ENCODE assay signal across 11 mouse cellular contexts in genomic region chr1:43403341-43403740, GRCm38 (mm10). TPM values are rescaled to one million over a fixed set of nuclear protein-coding genes. Genes with fewer than 3 reads are reported as not detected.
DNase-seq lines count a peak whose midpoint lies in the region; ATAC-seq and TF ChIP-seq lines count a peak whose summit lies in the region.
"Had no signal": no experiment of that assay in that cellular context is flagged by ENCODE, and none has a peak within 500 bp of the region (broad histone marks: within the 10 kb centered on the region; RNA-seq: fewer than 3 reads in every experiment).

No protein-coding gene starts in this region.

- H3K9ac ChIP-seq in liver, postnatal 0 days (replicated peaks): no peak overlapping the region
- no peak overlapping the region for H3K9ac ChIP-seq in liver, embryonic 11.5 days (ENCODE audit: low read depth, low read length)
- H3K9ac ChIP-seq: embryonic facial prominence, embryonic 12.5 days; forebrain, postnatal 0 days; kidney, embryonic 15.5 days had no signal

- peaks cover 9% of the 10 kb centered on the region; the same call in 1 of the 2 replicates for H3K4me1 ChIP-seq in liver, postnatal 0 days (ENCODE audit: insufficient read depth)
- H3K4me1 ChIP-seq in liver, embryonic 11.5 days (replicated peaks; ENCODE audit: control insufficient read depth, insufficient read depth, low read length): peaks cover 30% of the 10 kb centered on the region
- peaks cover 16% of the 10 kb centered on the region for H3K4me1 ChIP-seq in thymus, adult 2 months (replicated peaks; ENCODE audit: control insufficient read depth, insufficient read depth, low read length)
- H3K4me1 ChIP-seq: embryonic facial prominence, embryonic 12.5 days had no signal

- no peak overlapping the region for H3K4me3 ChIP-seq in liver, postnatal 0 days (ENCODE audit: low read depth, low read length)
- H3K4me3 ChIP-seq in liver, embryonic 11.5 days (ENCODE audit: low read depth, low read length): no peak overlapping the region
- no peak overlapping the region for H3K4me3 ChIP-seq in thymus, adult 2 months (ENCODE audit: control insufficient read depth, insufficient read depth, low read length)
- H3K4me3 ChIP-seq: embryonic facial prominence, embryonic 12.5 days; kidney, embryonic 15.5 days had no signal

- H3K4me2 ChIP-seq in liver, postnatal 0 days (ENCODE audit: low read depth, low read length): no peak overlapping the region
- H3K4me2 ChIP-seq in liver, embryonic 11.5 days: no peak overlapping the region
- H3K4me2 ChIP-seq: embryonic facial prominence, embryonic 12.5 days; kidney, embryonic 15.5 days had no signal

- H3K27ac ChIP-seq in liver, postnatal 0 days (ENCODE audit: low read depth): no peak overlapping the region
- H3K27ac ChIP-seq in liver, embryonic 11.5 days (ENCODE audit: low read depth, low read length): no peak overlapping the region
- peak overlapping the region; percentile 99 for H3K27ac ChIP-seq in thymus, adult 2 months (ENCODE audit: control insufficient read depth, insufficient read depth, low read length)
- H3K27ac ChIP-seq: embryonic facial prominence, embryonic 12.5 days; kidney, embryonic 15.5 days had no signal

- ATAC-seq in liver, postnatal 0 days: peak; percentile 84
- ATAC-seq in liver, embryonic 11.5 days (replicated peaks; ENCODE audit: low FRiP score): no peak
- ATAC-seq: forebrain, postnatal 0 days had no signal

- TF ChIP-seq POLR2A in thymus, adult 2 months (IDR thresholded peaks at IDR 0.05; ENCODE audit: control insufficient read depth, extremely low read depth, insufficient read depth, low read length, poor library complexity): no peak

- peak; percentile 42 for TF ChIP-seq CTCF in liver, postnatal 0 days (IDR thresholded peaks at IDR 0.05; ENCODE audit: low read depth)
- no peak for TF ChIP-seq CTCF in thymus, adult 2 months (IDR thresholded peaks at IDR 0.05; ENCODE audit: borderline replicate concordance, control insufficient read depth, extremely low read depth, insufficient read depth, low read length, poor library complexity)

- no peaks in the 10 kb centered on the region for H3K36me3 ChIP-seq in liver, postnatal 0 days (replicated peaks; ENCODE audit: insufficient read depth, low read length)
- no peaks in the 10 kb centered on the region for H3K36me3 ChIP-seq in liver, embryonic 11.5 days (ENCODE audit: control insufficient read depth, insufficient read depth, low read length)
- H3K36me3 ChIP-seq in thymus, adult 2 months (ENCODE audit: control insufficient read depth, insufficient read depth, low read length): no peaks in the 10 kb centered on the region
- H3K36me3 ChIP-seq: embryonic facial prominence, embryonic 12.5 days; kidney, embryonic 15.5 days had no signal

- no peaks in the 10 kb centered on the region for H3K27me3 ChIP-seq in liver, postnatal 0 days (ENCODE audit: insufficient read depth, low read length)
- H3K27me3 ChIP-seq in liver, embryonic 11.5 days (replicated peaks; ENCODE audit: control insufficient read depth, insufficient read depth, low read length): no peaks in the 10 kb centered on the region
- H3K27me3 ChIP-seq in thymus, adult 2 months (ENCODE audit: control insufficient read depth, insufficient read depth, low read length): no peaks in the 10 kb centered on the region
- H3K27me3 ChIP-seq: embryonic facial prominence, embryonic 12.5 days; kidney, embryonic 15.5 days had no signal

- peak; percentile 38 for DNase-seq in gastrocnemius, postnatal 14 days
- no peak for DNase-seq in gastrocnemius, postnatal 36 days
- DNase-seq in liver, postnatal 0 days: peak; percentile 49
- no peak for DNase-seq in liver, embryonic 11.5 days (ENCODE audit: low spot score)
- DNase-seq in T-cell, adult 2 months (ENCODE audit: low spot score): peak; percentile 78
- peak; percentile 77 for DNase-seq in thymus, adult 2 months
- no peak for DNase-seq in cerebellum, adult 9-11 months
- no peak for DNase-seq in right cerebral cortex, postnatal 4 days
- DNase-seq: forebrain, postnatal 0 days had no signal

- no peaks in the 10 kb centered on the region for H3K9me3 ChIP-seq in liver, postnatal 0 days (ENCODE audit: low read length)
- H3K9me3 ChIP-seq in liver, embryonic 11.5 days (ENCODE audit: control insufficient read depth, low read length): no peaks in the 10 kb centered on the region
- H3K9me3 ChIP-seq: embryonic facial prominence, embryonic 12.5 days; kidney, embryonic 15.5 days had no signal

- TF ChIP-seq EP300 in liver, postnatal 0 days (IDR thresholded peaks at IDR 0.05; ENCODE audit: low read depth): no peak

- intact Hi-C loops in gastrocnemius, postnatal 14 days (cut with DNase I; ENCODE audit: low total_unique reads): no loop called here
- intact Hi-C loops in gastrocnemius, postnatal 36 days (cut with DNase I): no loop called here

RNA-seq across cellular contexts. Expression of gene Nck2, which starts 41.0 kb away (rescaled TPM):
- 10 to 100 TPM; 18.6 to 24.1 TPM for total RNA-seq in gastrocnemius, postnatal 14 days (2021)
- total RNA-seq in gastrocnemius, postnatal 36 days (2021): 10 to 100 TPM; 16.9 to 18.0 TPM
- polyA plus RNA-seq in liver, postnatal 0 days (2015; fragmentation: Nextera tagmentation; extraction: Ambion mirVana): 5.4 and 6.0 TPM in 2 replicates
- polyA plus RNA-seq in liver, embryonic 11.5 days (2014; fragmentation: Nextera tagmentation; extraction: Ambion mirVana): 24.5 and 26.0 TPM in 2 replicates
- polyA plus RNA-seq in thymus, adult 2 months (2012; rRNA removed): 106 and 122 TPM in 2 replicates

Comparison
In these comparisons a context has a peak if more than half of its experiments do, and no peak if none do; other contexts are left out.
1. DNase-seq: peak in gastrocnemius, postnatal 14 days (single experiment), liver, postnatal 0 days (single experiment), T-cell, adult 2 months (single experiment) and thymus, adult 2 months (single experiment); none in gastrocnemius, postnatal 36 days (0 of 2), liver, embryonic 11.5 days (single experiment), cerebellum, adult 9-11 months (single experiment) and right cerebral cortex, postnatal 4 days (single experiment).